Mouse (Mus musculus) heart, embryonic 12.5 days (tissue): ENCODE data around the gene Trp53i13. TPM values are rescaled to one million over a fixed set of nuclear protein-coding genes. Genes with fewer than 3 reads are reported as not detected.
A peak's percentile ranks its signal among the peaks of the same experiment; 100 is the strongest.

Experiments used
- ATAC-seq: fragments of 200-750 bp; cut with Nextera tagmentation; 2 replicates; pipeline ENCODE4 v1.8.0; 2017; ENCODE audit warnings: moderate TSS enrichment, moderate library complexity; ENCODE audit not compliant: insufficient number of reproducible peaks, low FRiP score
- H3K27ac ChIP-seq: fragments of 300-500 bp; sonication (generic); 2 replicates; pipeline ENCODE4 v1.5.1; 2016; ENCODE audit warnings: mild to moderate bottlenecking, moderate library complexity; ENCODE audit not compliant: poor library complexity, severe bottlenecking
- H3K27me3 ChIP-seq: fragments of 300-500 bp; sonication (generic); replicated peaks from 2 replicates; pipeline ENCODE4 v1.6.1; 2016; ENCODE audit warnings: mild to moderate bottlenecking, moderate library complexity
- H3K36me3 ChIP-seq: fragments of 300-500 bp; sonication (generic); 2 replicates; pipeline ENCODE4 v1.6.1; 2016; ENCODE audit warnings: mild to moderate bottlenecking, moderate library complexity
- H3K4me1 ChIP-seq: fragments of 300-500 bp; sonication (generic); replicated peaks from 2 replicates; pipeline ENCODE4 v1.6.1; 2016; ENCODE audit warnings: mild to moderate bottlenecking
- H3K4me2 ChIP-seq: fragments of 300-500 bp; sonication (generic); 2 replicates; pipeline ENCODE4 v1.6.1; 2016; ENCODE audit warnings: mild to moderate bottlenecking, moderate library complexity
- H3K4me3 ChIP-seq: fragments of 300-500 bp; sonication (generic); 2 replicates; pipeline ENCODE4 v1.5.1; 2016; ENCODE audit warnings: mild to moderate bottlenecking
- H3K9ac ChIP-seq: fragments of 300-500 bp; sonication (generic); 2 replicates; pipeline ENCODE4 v1.6.1; 2016; ENCODE audit warnings: mild to moderate bottlenecking, moderate library complexity
- H3K9me3 ChIP-seq: fragments of 300-500 bp; sonication (generic); replicated peaks from 2 replicates; pipeline ENCODE4 v1.6.1; 2016; ENCODE audit warnings: mild to moderate bottlenecking, moderate library complexity
- WGBS: fragments of 180-500 bp; shearing (Covaris S2); methylation state at CpG from one replicate; pipeline ENCODE4 v1.1.7; 2016; 5-methylcytosine and 5-hydroxymethylcytosine counted together
- polyA plus RNA-seq: library from polyadenylated mRNA; unstranded; fragments of >200 nt; fragmentation: Nextera tagmentation; extraction: Ambion mirVana; gene quantifications from 2 replicates; pipeline ENCODE4 v1.2.1, GENCODE M21; 2016

The Trp53i13 gene
- polyA plus RNA-seq, 1 experiment from 2014 or later: 30.2 TPM

GRCm38 (mm10) chr11:77468397-77468796, 47.4 kb downstream of the Trp53i13 start:
- ATAC-seq: no peak
- peaks cover 42% of the 10 kb centered on the region for H3K27me3 ChIP-seq
- 82% methylated on average over 9 of the region's 9 CpGs for WGBS

GRCm38 (mm10) chr11:77467784-77468183, 48.0 kb downstream of the Trp53i13 start:
- peaks cover 51% of the 10 kb centered on the region for H3K4me1 ChIP-seq
- peak overlapping the region; percentile 30; the same call in 1 of the 2 replicates for H3K4me2 ChIP-seq
- no peak overlapping the region for H3K9ac ChIP-seq
- WGBS: 15% methylated on average over 20 of the region's 20 CpGs
- H3K4me3 ChIP-seq: no peak overlapping the region
- no peak overlapping the region for H3K27ac ChIP-seq
- peaks cover 43% of the 10 kb centered on the region for H3K27me3 ChIP-seq
- ATAC-seq: no peak
- peaks cover 32% of the 10 kb centered on the region for H3K36me3 ChIP-seq
- H3K9me3 ChIP-seq: no peaks in the 10 kb centered on the region

More at GRCm38 (mm10) chr11:77468397-77468796, 47.4 kb downstream of the Trp53i13 start:
- Histone ChIP-seq H3K36me3 (peaks cover 34% of the 10 kb centered on the region), H3K4me1 (peaks cover 45% of the 10 kb centered on the region), H3K27ac (no peak overlapping the region), H3K9ac (no peak overlapping the region), H3K4me2 (no peak overlapping the region), H3K4me3 (no peak overlapping the region), H3K9me3 (no peaks in the 10 kb centered on the region)

GRCm38 (mm10) chr11:77467157-77467556, 48.6 kb downstream of the Trp53i13 start:
- Histone ChIP-seq H3K4me3 (peak overlapping the region; percentile 3; the same call in 1 of the 2 replicates), H3K27ac (no peak overlapping the region), H3K9ac (no peak overlapping the region), H3K4me2 (peak overlapping the region; percentile 30), H3K9me3 (no peaks in the 10 kb centered on the region), H3K27me3 (peaks cover 43% of the 10 kb centered on the region), H3K36me3 (peaks cover 26% of the 10 kb centered on the region), H3K4me1 (peaks cover 51% of the 10 kb centered on the region)
- WGBS: 5% methylated on average over 25 of the region's 25 CpGs
- no peak for ATAC-seq

- no peaks in the 10 kb centered on the region for H3K9me3 ChIP-seq
- H3K4me2 ChIP-seq: peak overlapping the region; percentile 30; the same call in 1 of the 2 replicates
- ATAC-seq: no peak
- H3K27ac ChIP-seq: no peak overlapping the region
- no peak overlapping the region for H3K4me3 ChIP-seq
- H3K4me1 ChIP-seq: peaks cover 57% of the 10 kb centered on the region
- H3K9ac ChIP-seq: no peak overlapping the region
- H3K36me3 ChIP-seq: peaks cover 21% of the 10 kb centered on the region
- WGBS: 35% methylated on average over 9 of the region's 9 CpGs
- peaks cover 43% of the 10 kb centered on the region for H3K27me3 ChIP-seq
Measured at GRCm38 (mm10) chr11:77466544-77466943, 49.2 kb downstream of the Trp53i13 start.

- peak overlapping the region; percentile 87 for H3K27ac ChIP-seq
- H3K4me3 ChIP-seq: no peak overlapping the region
- 0 out of 2 replicates have a peak overlapping the region, but pooled peaks have one; percentile 16 for H3K4me2 ChIP-seq
- 63% methylated on average over 3 of the region's 3 CpGs for WGBS
- H3K36me3 ChIP-seq: peaks cover 8% of the 10 kb centered on the region; the same call in 1 of the 2 replicates
- ATAC-seq: no peak
- no peak overlapping the region for H3K9ac ChIP-seq
- H3K4me1 ChIP-seq: peaks cover 63% of the 10 kb centered on the region
- H3K9me3 ChIP-seq: no peaks in the 10 kb centered on the region
- H3K27me3 ChIP-seq: peaks cover 50% of the 10 kb centered on the region
Measured at GRCm38 (mm10) chr11:77465111-77465510, 50.7 kb downstream of the Trp53i13 start.

- Histone ChIP-seq H3K4me1 (peaks cover 63% of the 10 kb centered on the region), H3K27ac (peak overlapping the region; percentile 87), H3K9ac (no peak overlapping the region), H3K9me3 (no peaks in the 10 kb centered on the region), H3K36me3 (peaks cover 8% of the 10 kb centered on the region; the same call in 1 of the 2 replicates), H3K4me2 (0 out of 2 replicates have a peak overlapping the region, but pooled peaks have one; percentile 16), H3K4me3 (no peak overlapping the region), H3K27me3 (peaks cover 49% of the 10 kb centered on the region)
- ATAC-seq: no peak
- 23% methylated on average over 4 of the region's 4 CpGs for WGBS
Measured at GRCm38 (mm10) chr11:77464684-77465083, 51.1 kb downstream of the Trp53i13 start.

- H3K27me3 ChIP-seq: peaks cover 40% of the 10 kb centered on the region
- no peak overlapping the region for H3K9ac ChIP-seq
Measured at GRCm38 (mm10) chr11:77463786-77464185, 52.0 kb downstream of the Trp53i13 start.

GRCm38 (mm10) chr11:77463101-77463445, 52.7 kb downstream of the Trp53i13 start:
- no peak for ATAC-seq
- peaks cover 9% of the 10 kb centered on the region for H3K36me3 ChIP-seq
- H3K4me2 ChIP-seq: peak overlapping the region; percentile 81
- H3K27me3 ChIP-seq: peaks cover 34% of the 10 kb centered on the region
- H3K4me3 ChIP-seq: peak overlapping the region; percentile 54
- WGBS: 37% methylated on average over 8 of the region's 8 CpGs
- peaks cover 63% of the 10 kb centered on the region for H3K4me1 ChIP-seq
- peak overlapping the region; percentile 71 for H3K9ac ChIP-seq
- no peaks in the 10 kb centered on the region for H3K9me3 ChIP-seq
- peak overlapping the region; percentile 87 for H3K27ac ChIP-seq

More at GRCm38 (mm10) chr11:77463786-77464185, 52.0 kb downstream of the Trp53i13 start:
- no peak overlapping the region for H3K4me3 ChIP-seq
- H3K27ac ChIP-seq: peak overlapping the region; percentile 87
- H3K4me1 ChIP-seq: peaks cover 63% of the 10 kb centered on the region
- WGBS: 61% methylated on average over 10 of the region's 10 CpGs
- no peaks in the 10 kb centered on the region for H3K9me3 ChIP-seq
- peak overlapping the region; percentile 81 for H3K4me2 ChIP-seq
- peaks cover 6% of the 10 kb centered on the region; the same call in 1 of the 2 replicates for H3K36me3 ChIP-seq
- no peak for ATAC-seq

GRCm38 (mm10) chr11:77462283-77463100, 53.3 kb downstream of the Trp53i13 start, which contains the start of gene Coro6:
Gene Coro6 (plus strand): TSS chr11:77462411.
- H3K4me1 ChIP-seq: peaks cover 58% of the 10 kb centered on the region
- H3K4me2 ChIP-seq: peak within 1 kb of the TSS; percentile 81
- H3K36me3 ChIP-seq: peaks cover 15% of the 10 kb centered on the region
- ATAC-seq: peak; percentile 75
- WGBS: 1% methylated on average over 66 of the region's 73 CpGs
- H3K4me3 ChIP-seq: peak within 1 kb of the TSS; percentile 54
- H3K9me3 ChIP-seq: no peaks in the 10 kb centered on the region
- peaks cover 29% of the 10 kb centered on the region for H3K27me3 ChIP-seq
- peak within 1 kb of the TSS; percentile 87 for H3K27ac ChIP-seq
- peak within 1 kb of the TSS; percentile 71 for H3K9ac ChIP-seq

- H3K27me3 ChIP-seq: peaks cover 22% of the 10 kb centered on the region
- H3K27ac ChIP-seq: peak overlapping the region; percentile 87
- H3K4me3 ChIP-seq: peak overlapping the region; percentile 54
- peaks cover 54% of the 10 kb centered on the region for H3K4me1 ChIP-seq
- peak overlapping the region; percentile 71 for H3K9ac ChIP-seq
- no peaks in the 10 kb centered on the region for H3K9me3 ChIP-seq
- peak overlapping the region; percentile 81 for H3K4me2 ChIP-seq
- ATAC-seq: no peak
- WGBS: 7% methylated on average over 6 of the region's 6 CpGs
- H3K36me3 ChIP-seq: peaks cover 17% of the 10 kb centered on the region
Measured at GRCm38 (mm10) chr11:77461856-77462255, 53.9 kb downstream of the Trp53i13 start.
